Comparison of ENCODE assay signal across 8 mouse cellular contexts in the genomic region with DNA sequence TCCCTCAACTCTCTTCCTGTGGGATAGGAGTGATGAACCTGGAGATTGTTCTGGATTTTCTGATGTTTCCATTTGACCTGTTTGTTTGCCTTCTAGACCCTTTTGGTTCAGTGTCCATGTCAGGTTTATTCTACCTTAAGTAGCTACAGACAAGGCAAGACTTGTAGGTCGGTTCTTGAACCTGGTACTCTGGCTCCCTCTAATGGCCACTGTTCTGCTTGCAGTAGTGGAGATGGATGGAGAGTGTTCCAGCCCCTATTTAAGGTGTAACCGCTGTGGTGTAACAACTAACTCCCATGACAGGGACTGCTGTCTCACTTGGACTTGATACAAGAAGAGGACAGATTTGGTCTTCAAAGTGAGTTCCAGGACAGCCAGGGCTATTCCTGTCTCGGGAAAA. TPM values are rescaled to one million over a fixed set of nuclear protein-coding genes. Genes with fewer than 3 reads are reported as not detected.
DNase-seq lines count a peak whose midpoint lies in the region; ATAC-seq and TF ChIP-seq lines count a peak whose summit lies in the region.

No protein-coding gene starts in this region.

- intact Hi-C loops in left cerebral cortex, postnatal 36 days (cut with DNase I) = no loop called here

- no peak overlapping the region for H3K9ac ChIP-seq in midbrain, embryonic 11.5 days (ENCODE audit: low read length)
- no peak overlapping the region for H3K9ac ChIP-seq in midbrain, embryonic 16.5 days (ENCODE audit: low read depth, low read length)

- peak; percentile 93 for DNase-seq in midbrain, embryonic 11.5 days (ENCODE audit: low spot score, missing footprints)
- DNase-seq in adrenal gland, postnatal 36 days = peak; percentile 67 to 81
- peak; percentile 28 for DNase-seq in hindlimb bud, embryonic 11.5 days (ENCODE audit: extremely low spot score, low read depth, low spot score)
- DNase-seq in left cerebral cortex, postnatal 36 days (ENCODE audit: low spot score in 2 of 2) = peak; percentile 56 to 59
- DNase-seq in naive thymus-derived CD4-positive, alpha-beta T cell, adult 2 months (ENCODE audit: low read depth) = peak; percentile 92
- peak; percentile 66 for DNase-seq in telencephalon, adult 2 months (ENCODE audit: low read depth, low spot score)

- no peak for TF ChIP-seq POLR2A in embryonic fibroblast, embryonic 13.5 days (IDR thresholded peaks at IDR 0.05; ENCODE audit: low read depth, low read length)

- 18% methylated on average over 3 of the region's 3 CpGs for WGBS in midbrain, embryonic 11.5 days
- WGBS in midbrain, embryonic 16.5 days = 22% methylated on average over 3 of the region's 3 CpGs

- no peaks in the 10 kb centered on the region for H3K4me1 ChIP-seq in midbrain, embryonic 11.5 days (ENCODE audit: control insufficient read depth, insufficient read depth, low read length)
- no peaks in the 10 kb centered on the region for H3K4me1 ChIP-seq in midbrain, embryonic 16.5 days (ENCODE audit: control insufficient read depth, insufficient read depth, low read length)
- no peaks in the 10 kb centered on the region for H3K4me1 ChIP-seq in embryonic fibroblast, embryonic 13.5 days (ENCODE audit: control insufficient read depth, insufficient read depth, low read length)

- H3K36me3 ChIP-seq in midbrain, embryonic 11.5 days (ENCODE audit: control insufficient read depth, insufficient read depth, low read length) = no peaks in the 10 kb centered on the region
- H3K36me3 ChIP-seq in midbrain, embryonic 16.5 days (ENCODE audit: control insufficient read depth, insufficient read depth, low read length) = no peaks in the 10 kb centered on the region

- H3K4me3 ChIP-seq in midbrain, embryonic 11.5 days (ENCODE audit: low read depth, low read length) = no peak overlapping the region
- no peak overlapping the region for H3K4me3 ChIP-seq in midbrain, embryonic 16.5 days (ENCODE audit: low read depth, low read length)
- H3K4me3 ChIP-seq in embryonic fibroblast, embryonic 13.5 days (ENCODE audit: insufficient read depth, low read length) = no peak overlapping the region

- TF ChIP-seq CTCF in embryonic fibroblast, embryonic 13.5 days (IDR thresholded peaks at IDR 0.05; ENCODE audit: borderline replicate concordance, insufficient read depth, low read length) = peak; percentile 22; the same call in 1 of the 2 replicates

- H3K4me2 ChIP-seq in midbrain, embryonic 11.5 days = no peak overlapping the region
- H3K4me2 ChIP-seq in midbrain, embryonic 16.5 days (ENCODE audit: low read length) = no peak overlapping the region

- H3K27ac ChIP-seq in midbrain, embryonic 11.5 days (ENCODE audit: low read depth, low read length) = no peak overlapping the region
- no peak overlapping the region for H3K27ac ChIP-seq in midbrain, embryonic 16.5 days (ENCODE audit: low read length)
- no peak overlapping the region for H3K27ac ChIP-seq in embryonic fibroblast, embryonic 13.5 days (ENCODE audit: insufficient read depth, low read length)

- no peaks in the 10 kb centered on the region for H3K27me3 ChIP-seq in midbrain, embryonic 11.5 days (ENCODE audit: control insufficient read depth, insufficient read depth, low read length)
- no peaks in the 10 kb centered on the region for H3K27me3 ChIP-seq in midbrain, embryonic 16.5 days (ENCODE audit: control insufficient read depth, insufficient read depth, low read depth, low read length)

- H3K9me3 ChIP-seq in midbrain, embryonic 11.5 days (ENCODE audit: control insufficient read depth, low read length) = no peaks in the 10 kb centered on the region; the same call in 1 of the 2 replicates
- 0 out of 2 replicates have a peak, but pooled peaks cover 4% of the 10 kb centered on the region for H3K9me3 ChIP-seq in midbrain, embryonic 16.5 days (replicated peaks; ENCODE audit: control insufficient read depth, low read length, poor library complexity, severe bottlenecking)

- no peak for ATAC-seq in midbrain, embryonic 11.5 days (ENCODE audit: low FRiP score)
- no peak for ATAC-seq in midbrain, embryonic 16.5 days

RNA-seq across cellular contexts. Expression of a gene that starts 3.8 kb away (rescaled TPM):
- polyA plus RNA-seq in midbrain, embryonic 11.5 days (2014; fragmentation: Nextera tagmentation; extraction: Ambion mirVana) = 41.6 and 47.4 TPM in 2 replicates
- polyA plus RNA-seq in midbrain, embryonic 16.5 days (2015; fragmentation: Nextera tagmentation; extraction: Ambion mirVana) = 35.9 and 40.8 TPM in 2 replicates
- total RNA-seq in adrenal gland, postnatal 36 days (2021) = 10 to 100 TPM; 36.4 to 38.7 TPM
- 58.1 and 76.3 TPM in 2 replicates for polyA plus RNA-seq in embryonic fibroblast, embryonic 13.5 days (2011; ENCODE audit: insufficient read length, low read depth, missing spikeins)
- total RNA-seq in left cerebral cortex, postnatal 36 days (2021) = 10 to 100 TPM; 51.1 to 57.7 TPM

RNA-seq across cellular contexts. Expression of a gene that starts 32.5 kb away (rescaled TPM):
- polyA plus RNA-seq in midbrain, embryonic 11.5 days (2014; fragmentation: Nextera tagmentation; extraction: Ambion mirVana) = 4.6 and 6.2 TPM in 2 replicates
- polyA plus RNA-seq in midbrain, embryonic 16.5 days (2015; fragmentation: Nextera tagmentation; extraction: Ambion mirVana) = 2.0 and 2.2 TPM in 2 replicates
- under 1 TPM; 0.43 to 0.59 TPM for total RNA-seq in adrenal gland, postnatal 36 days (2021)
- not detected in 2 replicates for polyA plus RNA-seq in embryonic fibroblast, embryonic 13.5 days (2011; ENCODE audit: insufficient read length, low read depth, missing spikeins)
- 1 to 10 TPM; 1.2 to 1.7 TPM for total RNA-seq in left cerebral cortex, postnatal 36 days (2021)

Comparison
In these comparisons a context has a peak if more than half of its experiments do, and no peak if none do; other contexts are left out.
1. DNase-seq: peak in every context shown above with its lines; median percentile 93 in midbrain, embryonic 11.5 days; 92 in naive thymus-derived CD4-positive, alpha-beta T cell, adult 2 months; 74 in adrenal gland, postnatal 36 days; 66 in telencephalon, adult 2 months; 58 in left cerebral cortex, postnatal 36 days; 28 in hindlimb bud, embryonic 11.5 days.